In the genomic region with DNA sequence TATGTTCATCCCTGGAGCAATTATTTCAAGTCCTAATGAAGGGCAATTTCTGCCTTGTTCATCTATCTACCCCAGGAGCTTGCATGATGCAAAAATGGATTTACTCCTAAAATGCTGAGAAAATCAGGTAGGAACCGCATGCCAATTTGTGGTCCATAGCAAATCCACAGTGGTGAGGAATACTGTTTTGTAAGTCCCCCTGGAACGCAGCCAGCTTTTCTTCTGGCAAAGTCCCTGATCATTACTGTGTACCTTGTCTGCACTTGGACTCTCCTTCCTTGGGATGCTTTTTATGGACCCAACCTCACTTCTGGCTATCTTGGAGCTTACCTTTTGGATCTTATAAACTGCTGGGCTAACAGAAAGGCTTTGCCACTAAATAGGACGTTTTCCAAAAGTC, we compare ENCODE assay signal across 27 mouse cellular contexts.
DNase-seq lines count a peak whose midpoint lies in the region; ATAC-seq and TF ChIP-seq lines count a peak whose summit lies in the region.
"Had no signal": no experiment of that assay in that cellular context is flagged by ENCODE, and none has a peak within 500 bp of the region (broad histone marks: within the 10 kb centered on the region; RNA-seq: fewer than 3 reads in every experiment).

No protein-coding gene starts in this region.

- H3K4me3 ChIP-seq in kidney, embryonic 16.5 days (ENCODE audit: low read length): no peak overlapping the region
- H3K4me3 ChIP-seq in midbrain, embryonic 14.5 days (replicated peaks; ENCODE audit: low read depth, low read length): no peak overlapping the region
- no peak overlapping the region for H3K4me3 ChIP-seq in midbrain, embryonic 16.5 days (ENCODE audit: low read depth, low read length)
- H3K4me3 ChIP-seq: heart, adult 2 months; heart, embryonic 12.5 days; hindbrain, embryonic 10.5 days; intestine, embryonic 15.5 days; limb, embryonic 13.5 days; liver, embryonic 13.5 days; stomach, embryonic 15.5 days had no signal

- H3K27me3 ChIP-seq in kidney, embryonic 16.5 days (ENCODE audit: insufficient read depth, low read length): no peaks in the 10 kb centered on the region
- no peaks in the 10 kb centered on the region for H3K27me3 ChIP-seq in midbrain, embryonic 14.5 days (ENCODE audit: control insufficient read depth, insufficient read depth, low read length)
- H3K27me3 ChIP-seq in midbrain, embryonic 16.5 days (ENCODE audit: control insufficient read depth, insufficient read depth, low read depth, low read length): no peaks in the 10 kb centered on the region
- H3K27me3 ChIP-seq: heart, embryonic 12.5 days; intestine, embryonic 15.5 days; limb, embryonic 13.5 days; liver, embryonic 13.5 days; stomach, embryonic 15.5 days had no signal

- no peak for TF ChIP-seq POLR2A in brain, embryonic 14.5 days (IDR thresholded peaks at IDR 0.05; ENCODE audit: borderline replicate concordance, extremely low read depth, insufficient read depth, insufficient read length, poor library complexity, severe bottlenecking)

- no peak overlapping the region for H3K9ac ChIP-seq in kidney, embryonic 16.5 days (replicated peaks; ENCODE audit: low read length)
- no peak overlapping the region for H3K9ac ChIP-seq in midbrain, embryonic 14.5 days (replicated peaks; ENCODE audit: low read length)
- no peak overlapping the region for H3K9ac ChIP-seq in midbrain, embryonic 16.5 days (ENCODE audit: low read depth, low read length)
- H3K9ac ChIP-seq: heart, embryonic 12.5 days; intestine, embryonic 15.5 days; limb, embryonic 13.5 days; liver, embryonic 13.5 days; stomach, embryonic 15.5 days had no signal

- H3K27ac ChIP-seq in kidney, embryonic 16.5 days (ENCODE audit: low read length): no peak overlapping the region
- H3K27ac ChIP-seq in midbrain, embryonic 14.5 days (replicated peaks; ENCODE audit: low read depth, low read length): no peak overlapping the region
- no peak overlapping the region for H3K27ac ChIP-seq in midbrain, embryonic 16.5 days (ENCODE audit: low read length)
- H3K27ac ChIP-seq: heart, adult 2 months; hindbrain, embryonic 10.5 days; intestine, embryonic 15.5 days; kidney, postnatal 0 days; limb, embryonic 13.5 days; liver, embryonic 13.5 days; stomach, embryonic 15.5 days had no signal

- H3K4me2 ChIP-seq in kidney, embryonic 16.5 days (replicated peaks; ENCODE audit: low read depth, low read length): no peak overlapping the region
- H3K4me2 ChIP-seq in midbrain, embryonic 14.5 days (ENCODE audit: low read length): no peak overlapping the region
- H3K4me2 ChIP-seq in midbrain, embryonic 16.5 days (ENCODE audit: low read length): no peak overlapping the region
- H3K4me2 ChIP-seq: heart, embryonic 12.5 days; intestine, embryonic 15.5 days; limb, embryonic 13.5 days; liver, embryonic 13.5 days; midbrain, embryonic 11.5 days; stomach, embryonic 15.5 days had no signal

- 84% methylated on average over 3 of the region's 3 CpGs for WGBS in kidney, embryonic 16.5 days
- whole genome bisulfite sequencing in midbrain, embryonic 14.5 days: 81% methylated on average over 3 of the region's 3 CpGs
- 81% methylated on average over 3 of the region's 3 CpGs for WGBS in midbrain, embryonic 16.5 days

- peak; percentile 10 to 38 for DNase-seq in cerebellum, postnatal 25 days
- DNase-seq in cerebellum, adult 9-10 months: no peak
- DNase-seq in kidney, postnatal 10 days: peak; percentile 11
- peak; percentile 9 for DNase-seq in midbrain, embryonic 14.5 days
- DNase-seq in brain, embryonic 14.5 days (ENCODE audit: low read depth): peak; percentile 39
- no peak for DNase-seq in urinary bladder, postnatal 14 days (ENCODE audit: low spot score)
- DNase-seq: adrenal gland, postnatal 36 days; B cell, adult 2 months; cerebellum, adult 9-11 months; heart, adult 2 months; kidney, adult 2 months; layer of hippocampus, adult 9-11 months; liver, embryonic 13.5 days; lung, adult 2 months; right cerebral cortex, postnatal 14 days had no signal

- no peaks in the 10 kb centered on the region for H3K9me3 ChIP-seq in kidney, embryonic 16.5 days (ENCODE audit: low read length)
- no peaks in the 10 kb centered on the region for H3K9me3 ChIP-seq in midbrain, embryonic 14.5 days (ENCODE audit: control insufficient read depth, low read length)
- H3K9me3 ChIP-seq in midbrain, embryonic 16.5 days (replicated peaks; ENCODE audit: control insufficient read depth, low read length, poor library complexity, severe bottlenecking): no peaks in the 10 kb centered on the region
- H3K9me3 ChIP-seq: heart, embryonic 12.5 days; hindbrain, embryonic 10.5 days; intestine, embryonic 15.5 days; limb, embryonic 13.5 days; liver, embryonic 13.5 days; stomach, embryonic 15.5 days had no signal

- H3K36me3 ChIP-seq in kidney, embryonic 16.5 days (ENCODE audit: insufficient read depth, low read length): no peaks in the 10 kb centered on the region
- H3K36me3 ChIP-seq in midbrain, embryonic 14.5 days (ENCODE audit: control insufficient read depth, insufficient read depth, low read length): no peaks in the 10 kb centered on the region
- H3K36me3 ChIP-seq in midbrain, embryonic 16.5 days (ENCODE audit: control insufficient read depth, insufficient read depth, low read length): no peaks in the 10 kb centered on the region
- H3K36me3 ChIP-seq: heart, embryonic 12.5 days; hindbrain, embryonic 10.5 days; intestine, embryonic 15.5 days; limb, embryonic 13.5 days; liver, embryonic 13.5 days; stomach, embryonic 15.5 days had no signal

- H3K4me1 ChIP-seq in kidney, embryonic 16.5 days (ENCODE audit: insufficient read depth, low read length): no peaks in the 10 kb centered on the region
- no peaks in the 10 kb centered on the region for H3K4me1 ChIP-seq in midbrain, embryonic 14.5 days (ENCODE audit: control insufficient read depth, insufficient read depth, low read length)
- H3K4me1 ChIP-seq in midbrain, embryonic 16.5 days (ENCODE audit: control insufficient read depth, insufficient read depth, low read length): no peaks in the 10 kb centered on the region
- H3K4me1 ChIP-seq: heart, embryonic 12.5 days; hindbrain, embryonic 10.5 days; intestine, embryonic 15.5 days; limb, embryonic 13.5 days; liver, embryonic 13.5 days; stomach, embryonic 15.5 days had no signal

- TF ChIP-seq CTCF in brain, embryonic 14.5 days (IDR thresholded peaks at IDR 0.05; ENCODE audit: borderline replicate concordance, extremely low read depth, insufficient read depth, insufficient read length): no peak

- no peak for ATAC-seq in kidney, embryonic 16.5 days (ENCODE audit: low FRiP score, low TSS enrichment)
- ATAC-seq in midbrain, embryonic 14.5 days (ENCODE audit: low FRiP score, low TSS enrichment): no peak
- ATAC-seq in midbrain, embryonic 16.5 days: no peak
- ATAC-seq: activated CD4-positive, CD25-positive, alpha-beta regulatory T cell, adult 4 months; forebrain, embryonic 16.5 days; hindbrain, embryonic 16.5 days; intestine, embryonic 15.5 days had no signal

Comparison
In these comparisons a context has a peak if more than half of its experiments do, and no peak if none do; other contexts are left out.
1. DNase-seq: peak in cerebellum, postnatal 25 days (2 of 2), kidney, postnatal 10 days (single experiment), midbrain, embryonic 14.5 days (single experiment) and brain, embryonic 14.5 days (single experiment); none in cerebellum, adult 9-10 months (single experiment) and urinary bladder, postnatal 14 days (single experiment).